Mouse (Mus musculus) limb, embryonic 15.5 days (tissue): ENCODE data around the gene Fgd6. TPM values are rescaled to one million over a fixed set of nuclear protein-coding genes. Genes with fewer than 3 reads are reported as not detected.
A peak's percentile ranks its signal among the peaks of the same experiment; 100 is the strongest.

Experiments used
- ATAC-seq: fragments of 200-750 bp; cut with Nextera tagmentation; 2 replicates; pipeline ENCODE4 v1.8.0; 2017; ENCODE audit warnings: low read depth, moderate TSS enrichment; ENCODE audit not compliant: insufficient number of reproducible peaks, low FRiP score, low TSS enrichment
- H3K27ac ChIP-seq: fragments of 300-500 bp; sonication (generic); 2 replicates; pipeline ENCODE4 v1.5.1; 2015; ENCODE audit warnings: moderate library complexity, mild to moderate bottlenecking, inconsistent platforms
- H3K27me3 ChIP-seq: fragments of 300-500 bp; sonication (generic); 2 replicates; pipeline ENCODE4 v1.6.1; 2015; ENCODE audit warnings: inconsistent platforms
- H3K36me3 ChIP-seq: fragments of 300-500 bp; sonication (generic); 2 replicates; pipeline ENCODE4 v1.6.1; 2015; ENCODE audit warnings: inconsistent platforms
- H3K4me1 ChIP-seq: fragments of 300-500 bp; sonication (generic); 2 replicates; pipeline ENCODE4 v1.6.1; 2015; ENCODE audit warnings: inconsistent platforms
- H3K4me2 ChIP-seq: fragments of 300-500 bp; sonication (generic); 2 replicates; pipeline ENCODE4 v1.6.1; 2015; ENCODE audit warnings: mild to moderate bottlenecking, inconsistent platforms
- H3K4me3 ChIP-seq: fragments of 300-500 bp; sonication (generic); 2 replicates; pipeline ENCODE4 v1.5.1; 2015; ENCODE audit warnings: mild to moderate bottlenecking, inconsistent platforms
- H3K9ac ChIP-seq: fragments of 300-500 bp; sonication (generic); 2 replicates; pipeline ENCODE4 v1.6.1; 2015; ENCODE audit warnings: inconsistent platforms
- H3K9me3 ChIP-seq: fragments of 300-500 bp; sonication (generic); 2 replicates; pipeline ENCODE4 v1.6.1; 2016; ENCODE audit warnings: inconsistent platforms
- WGBS: fragments of 180-500 bp; shearing (Covaris S2); methylation state at CpG from one replicate; pipeline ENCODE4 v1.1.7; 2015; 5-methylcytosine and 5-hydroxymethylcytosine counted together
- polyA plus RNA-seq: library from polyadenylated mRNA; unstranded; fragments of >200 nt; fragmentation: Nextera tagmentation; extraction: Ambion mirVana; gene quantifications from 2 replicates; pipeline ENCODE4 v1.2.1, GENCODE M21; 2015

Fgd6 gene
- polyA plus RNA-seq, 1 experiment from 2014 or later = 2.8 TPM

DNA sequence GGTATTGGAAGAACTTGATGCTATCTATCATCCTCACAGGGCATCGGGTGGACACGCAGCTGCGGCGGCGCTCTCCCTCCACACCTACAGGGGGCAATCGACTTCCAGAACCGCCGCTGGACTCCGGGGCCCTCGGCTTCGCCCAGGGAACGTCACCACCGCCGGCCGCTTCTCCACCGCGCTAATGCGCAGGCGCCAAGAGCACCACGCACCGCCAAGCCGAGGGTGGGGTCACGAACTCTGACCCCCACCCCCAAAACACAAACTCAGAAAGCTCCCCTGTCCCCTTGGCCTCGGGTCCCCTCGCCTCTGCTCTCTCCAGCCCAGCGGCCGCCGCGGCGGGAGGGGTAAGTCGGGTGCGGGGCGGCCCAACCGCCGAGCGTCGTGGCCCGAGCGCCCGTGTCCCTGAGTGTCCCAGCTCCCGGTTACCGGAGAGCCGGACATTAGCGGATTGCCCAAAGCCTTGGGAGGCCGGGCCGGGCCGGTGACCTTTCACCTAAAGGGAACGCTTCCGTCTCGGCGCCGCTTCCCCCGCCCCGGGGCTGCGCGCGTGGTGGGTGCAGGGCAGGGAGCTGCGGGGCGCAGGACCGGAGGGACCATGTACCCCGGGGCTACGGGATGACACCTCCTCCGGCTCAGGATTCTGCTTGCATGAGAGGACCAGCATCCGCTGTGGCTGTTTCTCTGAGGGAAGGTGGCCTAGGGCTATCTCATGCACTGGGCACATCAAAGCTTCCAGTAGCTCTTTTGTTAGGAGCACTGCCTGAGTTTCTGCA lies 112.1 kb downstream of the Fgd6 start, which contains the start of gene Nr2c1:
Nr2c1 (plus strand) TSS at position 268 of the 776 bp plus-strand sequence.
- peak within 1 kb of the TSS; percentile 84 for H3K27ac ChIP-seq
- H3K9ac ChIP-seq = peak within 1 kb of the TSS; percentile 85
- under 1% methylated on average over 54 of the region's 64 CpGs for WGBS
- no peaks in the 10 kb centered on the region for H3K27me3 ChIP-seq
- no peaks in the 10 kb centered on the region for H3K9me3 ChIP-seq
- no peaks in the 10 kb centered on the region for H3K36me3 ChIP-seq
- peaks cover 15% of the 10 kb centered on the region for H3K4me1 ChIP-seq
- H3K4me3 ChIP-seq = peak within 1 kb of the TSS; percentile 78
- H3K4me2 ChIP-seq = peak within 1 kb of the TSS; percentile 61
- ATAC-seq = peak; percentile 85

DNA sequence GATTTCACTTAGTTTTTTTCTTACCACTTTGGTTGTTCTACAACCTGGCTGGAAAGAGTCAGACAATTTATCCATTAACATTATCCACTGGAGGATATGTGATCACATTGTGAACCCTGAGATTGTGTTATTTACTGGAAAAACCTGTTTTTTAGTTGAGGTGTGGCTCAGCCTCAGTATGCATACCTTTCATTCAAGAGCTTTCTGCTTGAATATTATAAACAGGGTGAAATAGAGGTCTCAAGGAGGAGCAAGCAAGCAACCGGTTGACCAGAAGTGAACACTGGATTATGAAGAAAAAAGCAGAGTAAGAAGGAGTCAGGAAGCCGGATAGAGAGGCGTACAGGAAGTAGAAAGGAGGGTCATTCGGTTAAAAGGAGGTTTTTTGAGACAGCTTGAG lies 115.7 kb downstream of the Fgd6 start:
- ATAC-seq = no peak
- Histone ChIP-seq H3K9ac (no peak overlapping the region), H3K9me3 (no peaks in the 10 kb centered on the region), H3K4me1 (peaks cover 12% of the 10 kb centered on the region), H3K4me2 (no peak overlapping the region), H3K27me3 (no peaks in the 10 kb centered on the region), H3K4me3 (no peak overlapping the region), H3K27ac (no peak overlapping the region), H3K36me3 (peaks cover 7% of the 10 kb centered on the region; the same call in 1 of the 2 replicates)
- 67% methylated on average over 4 of the region's 4 CpGs for WGBS

DNA sequence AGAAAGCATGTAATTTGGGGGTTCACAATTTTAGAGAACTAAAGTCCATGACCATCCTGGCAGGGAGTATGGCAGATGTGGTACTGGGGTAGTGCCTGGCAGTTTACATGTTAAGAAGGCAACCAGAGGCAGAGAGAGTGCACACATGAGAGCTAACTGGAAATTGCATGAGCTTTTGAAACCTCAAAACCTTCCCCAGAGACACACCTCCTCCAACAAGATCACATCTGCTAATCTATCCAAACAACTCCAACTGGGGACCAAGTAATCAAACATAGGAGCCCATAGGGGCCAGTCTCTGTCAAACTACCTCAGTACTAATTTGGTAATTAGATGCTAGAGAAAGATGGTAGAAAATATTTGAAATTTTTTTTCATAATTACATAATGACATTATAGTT lies 118.0 kb downstream of the Fgd6 start:
- Histone ChIP-seq H3K9me3 (no peaks in the 10 kb centered on the region), H3K4me1 (peaks cover 4% of the 10 kb centered on the region), H3K36me3 (peaks cover 19% of the 10 kb centered on the region), H3K4me2 (no peak overlapping the region), H3K4me3 (no peak overlapping the region), H3K27me3 (no peaks in the 10 kb centered on the region), H3K9ac (no peak overlapping the region), H3K27ac (no peak overlapping the region)
- ATAC-seq = no peak

DNA sequence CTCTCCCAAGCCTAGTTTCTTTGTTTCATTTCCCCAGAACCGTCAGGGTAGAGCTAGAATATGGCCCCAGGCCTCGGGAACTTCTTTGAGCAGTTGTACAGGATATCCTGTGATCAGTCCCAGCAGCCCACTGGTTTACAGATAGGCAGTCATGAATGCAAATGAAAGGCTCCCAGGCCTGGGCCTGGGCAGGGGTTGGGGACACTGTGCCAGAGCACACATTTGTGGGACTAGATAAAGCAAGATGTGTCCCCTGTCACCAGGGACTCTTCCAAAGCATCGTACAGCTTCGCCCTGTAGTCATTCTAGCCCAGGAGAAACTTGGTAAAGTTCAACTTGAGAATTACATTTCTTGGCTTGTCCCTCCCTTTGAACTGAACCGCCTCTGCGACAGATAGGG lies 123.2 kb downstream of the Fgd6 start:
- H3K36me3 ChIP-seq = peaks cover 42% of the 10 kb centered on the region
- no peaks in the 10 kb centered on the region for H3K9me3 ChIP-seq
- H3K4me1 ChIP-seq = no peaks in the 10 kb centered on the region
- WGBS = 89% methylated on average over 6 of the region's 6 CpGs
- no peak overlapping the region for H3K9ac ChIP-seq
- no peak overlapping the region for H3K4me2 ChIP-seq
- H3K27me3 ChIP-seq = no peaks in the 10 kb centered on the region
- H3K4me3 ChIP-seq = no peak overlapping the region
- no peak for ATAC-seq
- no peak overlapping the region for H3K27ac ChIP-seq

- H3K36me3 ChIP-seq = peaks cover 42% of the 10 kb centered on the region
- no peaks in the 10 kb centered on the region for H3K27me3 ChIP-seq
- H3K4me1 ChIP-seq = no peaks in the 10 kb centered on the region
- no peaks in the 10 kb centered on the region for H3K9me3 ChIP-seq
- H3K4me3 ChIP-seq = no peak overlapping the region
- no peak for ATAC-seq
- no peak overlapping the region for H3K27ac ChIP-seq
- no peak overlapping the region for H3K4me2 ChIP-seq
- H3K9ac ChIP-seq = no peak overlapping the region
- WGBS = 82% methylated on average over 4 of the region's 4 CpGs
Observed at GRCm38 (mm10) chr10:94159406-94159805, 123.6 kb downstream of the Fgd6 start.

DNA sequence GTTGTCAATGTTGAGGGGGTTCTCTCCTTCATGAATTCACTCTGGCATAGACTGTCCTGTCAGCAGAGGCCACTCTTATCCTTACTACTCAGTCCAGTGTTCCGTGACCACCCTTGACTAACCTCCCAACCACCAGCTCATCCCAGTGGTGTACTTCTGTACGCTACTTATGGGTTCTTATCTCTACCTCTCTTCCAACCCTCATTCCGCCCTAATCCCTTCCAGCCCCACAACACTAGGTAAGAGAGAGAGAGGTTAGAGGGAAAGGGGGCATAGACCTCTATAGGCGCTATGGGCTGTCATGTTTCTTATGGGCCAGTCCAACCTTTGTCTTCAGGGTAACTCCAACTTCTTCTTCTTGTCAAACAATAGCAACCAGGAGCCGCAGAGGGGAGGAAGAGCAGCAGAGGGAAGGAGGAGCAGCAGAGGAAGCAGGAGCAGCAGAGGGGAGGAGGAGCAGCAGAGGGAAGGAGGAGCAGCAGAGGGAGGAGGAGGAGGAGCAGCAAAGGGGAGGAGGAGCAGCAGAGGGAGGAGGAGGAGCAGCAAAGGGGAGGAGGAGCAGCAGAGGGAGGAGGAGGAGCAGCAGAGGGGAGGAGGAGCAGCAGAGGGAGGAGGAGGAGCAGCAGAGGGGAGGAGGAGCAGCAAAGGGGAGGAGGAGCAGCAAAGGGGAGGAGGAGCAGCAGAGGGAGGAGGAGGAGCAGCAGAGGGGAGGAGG lies 125.4 kb downstream of the Fgd6 start:
- no peak for ATAC-seq
- no peak overlapping the region for H3K9ac ChIP-seq
- no peak overlapping the region for H3K4me2 ChIP-seq
- no peak overlapping the region for H3K4me3 ChIP-seq
- H3K27ac ChIP-seq = no peak overlapping the region
- H3K27me3 ChIP-seq = no peaks in the 10 kb centered on the region
- no peaks in the 10 kb centered on the region for H3K9me3 ChIP-seq
- peaks cover 43% of the 10 kb centered on the region for H3K36me3 ChIP-seq
- H3K4me1 ChIP-seq = no peaks in the 10 kb centered on the region
- WGBS = 92% methylated on average over 5 of the region's 5 CpGs

DNA sequence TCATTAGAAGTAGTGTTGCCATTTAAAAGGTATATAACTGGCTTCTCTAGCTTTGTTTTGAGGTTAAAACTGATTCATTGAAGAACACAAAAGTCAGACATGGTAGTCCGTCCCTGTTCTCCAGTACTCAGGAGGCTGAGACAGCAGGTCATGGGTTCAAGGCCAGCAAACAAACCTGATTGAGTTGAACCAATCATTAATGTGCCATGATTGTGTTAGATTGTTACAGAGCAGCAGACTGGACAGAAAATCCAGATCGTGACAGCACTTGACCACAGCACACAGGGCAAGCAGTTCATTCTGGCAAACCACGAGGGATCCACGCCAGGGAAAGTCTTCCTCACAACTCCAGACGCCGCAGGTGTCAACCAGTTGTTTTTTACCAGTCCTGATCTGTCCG lies 126.2 kb downstream of the Fgd6 start:
- Histone ChIP-seq H3K27ac (no peak overlapping the region), H3K4me1 (no peaks in the 10 kb centered on the region), H3K27me3 (no peaks in the 10 kb centered on the region), H3K4me2 (no peak overlapping the region), H3K36me3 (peaks cover 47% of the 10 kb centered on the region), H3K9me3 (no peaks in the 10 kb centered on the region), H3K4me3 (no peak overlapping the region), H3K9ac (no peak overlapping the region)
- 92% methylated on average over 7 of the region's 7 CpGs for WGBS
- no peak for ATAC-seq

GRCm38 (mm10) chr10:94164104-94164845 lies 128.5 kb downstream of the Fgd6 start:
- ATAC-seq = no peak
- H3K36me3 ChIP-seq = peaks cover 53% of the 10 kb centered on the region
- no peak overlapping the region for H3K27ac ChIP-seq
- WGBS = 77% methylated on average over 5 of the region's 5 CpGs
- H3K4me2 ChIP-seq = no peak overlapping the region
- no peak overlapping the region for H3K9ac ChIP-seq
- no peaks in the 10 kb centered on the region for H3K4me1 ChIP-seq
- H3K27me3 ChIP-seq = no peaks in the 10 kb centered on the region
- H3K9me3 ChIP-seq = no peaks in the 10 kb centered on the region
- H3K4me3 ChIP-seq = no peak overlapping the region

DNA sequence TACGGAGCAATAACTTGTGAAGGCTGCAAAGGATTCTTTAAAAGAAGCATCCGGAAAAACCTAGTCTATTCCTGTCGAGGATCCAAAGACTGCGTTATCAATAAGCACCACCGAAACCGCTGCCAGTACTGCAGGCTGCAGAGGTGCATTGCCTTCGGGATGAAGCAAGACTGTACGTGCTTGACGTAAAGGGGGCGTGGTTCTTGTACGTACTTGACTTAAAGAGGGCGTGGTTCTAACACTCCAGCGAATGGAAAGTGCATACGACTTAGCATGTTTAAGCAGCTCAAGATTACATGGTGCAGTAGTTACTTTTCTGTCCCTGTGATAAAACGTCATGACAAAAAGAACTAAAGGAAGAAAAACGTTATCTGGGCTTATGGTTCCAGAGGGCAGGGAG lies 129.6 kb downstream of the Fgd6 start:
- Histone ChIP-seq H3K4me2 (no peak overlapping the region), H3K9ac (no peak overlapping the region), H3K36me3 (peaks cover 60% of the 10 kb centered on the region), H3K4me3 (no peak overlapping the region), H3K4me1 (no peaks in the 10 kb centered on the region), H3K27me3 (no peaks in the 10 kb centered on the region), H3K9me3 (no peaks in the 10 kb centered on the region), H3K27ac (no peak overlapping the region)
- 80% methylated on average over 16 of the region's 16 CpGs for WGBS
- no peak for ATAC-seq

DNA sequence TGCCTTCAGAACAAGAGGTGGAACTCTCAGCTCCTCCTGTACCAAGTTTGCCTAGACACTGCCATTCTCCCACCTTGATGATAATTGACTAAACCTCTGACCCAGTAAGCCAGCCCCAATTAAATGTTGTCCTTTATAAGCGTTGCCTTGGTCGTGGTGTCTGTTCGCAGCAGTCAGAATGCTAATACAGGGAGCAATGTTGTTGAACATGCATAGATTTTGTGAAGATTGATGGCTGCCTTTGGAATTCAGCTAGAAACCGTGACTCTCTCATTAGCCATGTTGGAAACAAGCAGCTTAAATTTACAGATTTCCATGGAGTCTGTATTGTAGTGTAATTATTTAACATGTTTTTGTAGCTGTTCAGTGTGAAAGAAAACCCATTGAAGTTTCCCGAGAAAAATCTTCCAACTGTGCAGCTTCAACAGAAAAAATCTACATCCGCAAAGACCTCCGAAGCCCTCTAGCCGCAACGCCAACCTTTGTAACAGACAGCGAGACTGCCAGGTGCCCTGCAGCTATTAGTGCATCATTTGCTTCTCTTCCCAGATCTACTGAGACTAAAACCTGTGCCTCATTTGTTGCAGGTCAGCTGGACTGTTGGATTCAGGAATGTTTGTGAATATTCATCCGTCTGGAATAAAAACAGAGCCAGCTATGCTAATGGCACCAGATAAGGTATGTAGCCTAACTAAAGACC lies 131.4 kb downstream of the Fgd6 start:
- H3K27ac ChIP-seq = no peak overlapping the region
- H3K27me3 ChIP-seq = no peaks in the 10 kb centered on the region
- 87% methylated on average over 11 of the region's 11 CpGs for WGBS
- H3K9ac ChIP-seq = no peak overlapping the region
- ATAC-seq = no peak
- peaks cover 61% of the 10 kb centered on the region for H3K36me3 ChIP-seq
- no peak overlapping the region for H3K4me2 ChIP-seq
- no peaks in the 10 kb centered on the region for H3K4me1 ChIP-seq
- H3K9me3 ChIP-seq = no peaks in the 10 kb centered on the region
- no peak overlapping the region for H3K4me3 ChIP-seq

DNA sequence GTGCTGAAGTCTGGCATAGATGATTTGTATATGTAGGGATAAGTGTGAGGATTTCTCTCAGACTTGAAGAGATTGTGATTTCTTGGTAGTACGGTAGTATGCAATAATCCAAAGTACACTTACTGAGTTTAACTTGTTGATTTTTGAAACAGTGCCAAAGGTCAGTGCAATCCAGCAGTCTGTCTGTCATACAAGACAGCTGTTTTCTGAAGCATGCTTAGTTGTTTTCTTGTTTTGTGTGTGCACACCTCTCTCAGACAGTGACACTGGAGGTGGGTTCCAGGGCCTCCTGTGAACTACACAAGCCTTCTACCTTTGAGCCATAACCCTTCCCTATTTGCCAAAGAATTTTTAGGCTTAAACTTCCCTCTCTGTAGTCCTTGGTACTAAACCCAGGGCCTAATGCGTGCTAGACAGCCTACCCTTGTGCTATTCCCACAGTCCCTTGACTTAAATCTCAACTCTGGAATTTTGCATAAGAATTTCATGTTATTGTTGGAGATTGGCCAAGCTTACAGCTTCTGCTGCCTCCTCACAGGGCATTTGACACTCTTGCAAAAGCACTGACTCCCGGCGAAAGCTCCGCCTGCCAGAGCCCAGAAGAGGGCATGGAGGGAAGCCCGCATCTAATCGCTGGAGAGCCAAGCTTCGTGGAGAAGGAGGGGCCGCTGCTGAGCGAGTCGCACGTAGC lies 135.8 kb downstream of the Fgd6 start:
- Histone ChIP-seq H3K9ac (no peak overlapping the region), H3K36me3 (peaks cover 73% of the 10 kb centered on the region), H3K27me3 (no peaks in the 10 kb centered on the region), H3K4me2 (no peak overlapping the region), H3K9me3 (no peaks in the 10 kb centered on the region), H3K4me3 (no peak overlapping the region), H3K4me1 (no peaks in the 10 kb centered on the region), H3K27ac (no peak overlapping the region)
- 55% methylated on average over 12 of the region's 12 CpGs for WGBS
- no peak for ATAC-seq
